Mouse (Mus musculus): Measurements from ENCODE around the gene Cflar. TPM values are rescaled to one million over a fixed set of nuclear protein-coding genes. Genes with fewer than 3 reads are reported as not detected.
A peak's percentile ranks its signal among the peaks of the same experiment; 100 is the strongest.

The Cflar gene
- polyA plus RNA-seq, 1 experiment from 2014 or later: 16.4 TPM

DNA sequence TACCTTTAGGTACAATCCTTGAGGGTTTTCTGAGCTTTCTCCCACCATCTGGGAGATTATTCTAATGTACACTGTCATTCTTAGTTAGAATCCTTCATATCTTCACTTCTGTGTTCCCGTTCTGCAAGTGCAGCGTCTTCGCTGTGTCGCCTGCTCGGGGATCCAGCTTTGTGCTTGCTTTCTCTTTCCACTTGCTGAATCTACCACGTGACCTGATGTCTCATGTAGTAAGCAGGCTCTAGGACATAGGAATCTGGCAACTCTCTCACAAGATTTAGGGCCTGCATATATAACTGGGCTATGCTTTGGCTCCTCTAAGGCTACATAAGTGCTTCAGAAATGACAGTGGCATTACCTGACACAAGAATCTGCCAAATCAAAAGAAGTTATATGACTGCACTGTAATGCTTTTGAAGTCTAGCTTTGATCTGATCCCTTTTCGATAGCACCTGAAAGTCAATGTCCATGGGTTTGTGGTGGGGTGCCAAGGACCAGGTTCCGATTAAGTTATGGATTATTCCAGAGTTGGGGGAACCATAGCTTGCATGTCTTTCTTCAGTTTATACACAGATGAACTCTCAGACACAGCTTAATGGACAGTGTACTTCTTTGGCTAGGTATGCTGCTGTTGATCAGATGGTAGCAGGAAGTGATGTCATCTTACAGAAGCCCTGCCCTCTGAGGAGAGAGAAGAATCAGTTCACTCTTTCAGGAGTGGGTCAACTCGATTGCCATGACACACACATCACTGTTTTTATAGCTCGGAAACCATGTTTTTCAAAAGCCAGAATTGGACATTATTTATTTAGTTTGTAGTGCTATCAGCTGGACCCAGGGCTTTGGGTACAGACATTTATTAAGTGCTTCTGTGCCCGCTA lies 23.0 kb downstream of the Cflar start:
- Histone ChIP-seq H3K36me3 (ENCODE audit: control insufficient read depth, insufficient read depth, low read length) (no peaks in the 10 kb centered on the region), H3K27ac (replicated peaks; ENCODE audit: low read depth, low read length) (no peak overlapping the region), H3K4me1 (ENCODE audit: control insufficient read depth, insufficient read depth, low read length) (no peaks in the 10 kb centered on the region), H3K4me2 (ENCODE audit: low read length) (no peak overlapping the region), H3K4me3 (replicated peaks; ENCODE audit: low read depth, low read length) (no peak overlapping the region), H3K9ac (replicated peaks; ENCODE audit: low read length) (no peak overlapping the region), H3K9me3 (ENCODE audit: control insufficient read depth, low read length) (no peaks in the 10 kb centered on the region), H3K27me3 (ENCODE audit: control insufficient read depth, insufficient read depth, low read length) (no peaks in the 10 kb centered on the region)
- DNase-seq: no peak
- 92% methylated on average over 11 of the region's 11 CpGs for WGBS
- ATAC-seq (ENCODE audit: low FRiP score, low TSS enrichment): no peak

DNA sequence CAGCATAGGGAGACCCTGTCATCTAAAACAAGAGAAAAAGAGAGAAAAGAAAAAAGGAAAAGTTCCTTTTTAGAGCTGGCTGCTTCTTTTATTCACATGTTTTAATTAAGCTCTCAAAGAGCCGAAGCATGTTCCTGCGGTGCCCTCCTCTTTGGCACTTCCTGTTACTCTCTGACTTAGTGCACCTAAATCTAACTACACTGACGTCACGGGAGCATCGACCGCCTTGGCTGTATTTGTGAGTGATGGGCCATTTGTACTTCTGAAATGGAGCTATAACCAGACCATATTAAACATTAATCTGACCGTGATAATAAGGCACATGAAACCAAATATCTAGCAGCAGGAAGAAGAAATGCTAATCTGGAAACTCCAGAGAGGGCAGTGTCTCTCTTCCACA lies 24.7 kb downstream of the Cflar start:
- H3K27me3 ChIP-seq (ENCODE audit: control insufficient read depth, insufficient read depth, low read length): no peaks in the 10 kb centered on the region
- H3K36me3 ChIP-seq (ENCODE audit: control insufficient read depth, insufficient read depth, low read length): 0 out of 2 replicates have a peak, but pooled peaks cover 2% of the 10 kb centered on the region
- H3K4me3 ChIP-seq (replicated peaks; ENCODE audit: low read depth, low read length): no peak overlapping the region
- H3K27ac ChIP-seq (replicated peaks; ENCODE audit: low read depth, low read length): no peak overlapping the region
- ATAC-seq (ENCODE audit: low FRiP score, low TSS enrichment) (no peak), DNase-seq (no peak)
- WGBS: 91% methylated on average over 7 of the region's 7 CpGs
- no peaks in the 10 kb centered on the region for H3K9me3 ChIP-seq (ENCODE audit: control insufficient read depth, low read length)
- no peak overlapping the region for H3K4me2 ChIP-seq (ENCODE audit: low read length)
- H3K9ac ChIP-seq (replicated peaks; ENCODE audit: low read length): no peak overlapping the region
- H3K4me1 ChIP-seq (ENCODE audit: control insufficient read depth, insufficient read depth, low read length): no peaks in the 10 kb centered on the region

DNA sequence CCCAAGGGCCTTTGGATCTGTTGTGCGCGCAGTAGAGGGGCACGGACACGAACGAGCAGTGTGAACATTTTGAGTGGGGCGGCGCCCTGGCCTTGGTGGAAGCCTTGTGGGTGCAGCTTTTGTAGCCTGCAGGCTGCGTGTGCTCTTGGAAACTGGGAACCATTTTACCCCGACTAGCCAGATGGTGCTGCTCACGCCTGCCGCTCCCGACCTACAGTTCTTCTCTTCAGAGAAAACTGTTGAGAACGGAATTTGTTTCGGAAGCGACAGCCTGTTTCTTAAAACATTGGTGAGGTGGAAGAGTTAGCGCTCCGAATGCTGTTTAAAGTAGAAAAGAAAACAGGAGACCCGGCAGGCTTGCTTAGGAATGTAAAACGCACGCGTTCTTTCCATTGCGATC lies 25.7 kb downstream of the Cflar start:
- Histone ChIP-seq H3K36me3 (ENCODE audit: control insufficient read depth, insufficient read depth, low read length) (0 out of 2 replicates have a peak, but pooled peaks cover 2% of the 10 kb centered on the region), H3K9ac (replicated peaks; ENCODE audit: low read length) (no peak overlapping the region), H3K4me2 (ENCODE audit: low read length) (no peak overlapping the region), H3K27ac (replicated peaks; ENCODE audit: low read depth, low read length) (no peak overlapping the region), H3K27me3 (ENCODE audit: control insufficient read depth, insufficient read depth, low read length) (no peaks in the 10 kb centered on the region), H3K9me3 (ENCODE audit: control insufficient read depth, low read length) (no peaks in the 10 kb centered on the region), H3K4me1 (ENCODE audit: control insufficient read depth, insufficient read depth, low read length) (no peaks in the 10 kb centered on the region), H3K4me3 (replicated peaks; ENCODE audit: low read depth, low read length) (no peak overlapping the region)
- no peak for DNase-seq
- ATAC-seq (ENCODE audit: low FRiP score, low TSS enrichment): no peak
- 95% methylated on average over 22 of the region's 22 CpGs for WGBS

DNA sequence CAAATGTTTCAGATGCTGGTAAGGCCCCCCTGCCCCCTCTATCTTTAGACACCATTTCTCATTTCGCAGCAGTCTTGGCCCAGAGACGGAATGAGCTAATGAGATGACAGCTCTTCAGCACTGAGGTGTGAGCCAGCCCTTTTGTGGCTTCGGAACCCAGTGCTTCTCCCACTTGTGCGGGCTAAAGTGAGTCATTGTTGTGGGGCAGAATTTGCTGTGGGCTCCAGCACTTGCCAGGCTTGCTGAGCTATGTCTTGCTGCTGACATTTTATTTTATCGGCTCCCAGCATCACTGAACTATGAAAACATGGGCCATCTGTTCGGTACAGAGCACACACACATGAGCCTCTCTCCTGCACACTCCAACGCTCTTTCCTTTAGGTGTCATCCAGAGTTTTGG lies 28.2 kb downstream of the Cflar start:
- DNase-seq (no peak), ATAC-seq (ENCODE audit: low FRiP score, low TSS enrichment) (no peak)
- H3K27ac ChIP-seq (replicated peaks; ENCODE audit: low read depth, low read length): no peak overlapping the region
- no peaks in the 10 kb centered on the region for H3K4me1 ChIP-seq (ENCODE audit: control insufficient read depth, insufficient read depth, low read length)
- no peaks in the 10 kb centered on the region for H3K27me3 ChIP-seq (ENCODE audit: control insufficient read depth, insufficient read depth, low read length)
- H3K4me2 ChIP-seq (ENCODE audit: low read length): no peak overlapping the region
- no peak overlapping the region for H3K9ac ChIP-seq (replicated peaks; ENCODE audit: low read length)
- WGBS: 96% methylated on average over 7 of the region's 7 CpGs
- H3K4me3 ChIP-seq (replicated peaks; ENCODE audit: low read depth, low read length): no peak overlapping the region
- H3K36me3 ChIP-seq (ENCODE audit: control insufficient read depth, insufficient read depth, low read length): peaks cover 9% of the 10 kb centered on the region; the same call in 1 of the 2 replicates
- H3K9me3 ChIP-seq (ENCODE audit: control insufficient read depth, low read length): no peaks in the 10 kb centered on the region

DNA sequence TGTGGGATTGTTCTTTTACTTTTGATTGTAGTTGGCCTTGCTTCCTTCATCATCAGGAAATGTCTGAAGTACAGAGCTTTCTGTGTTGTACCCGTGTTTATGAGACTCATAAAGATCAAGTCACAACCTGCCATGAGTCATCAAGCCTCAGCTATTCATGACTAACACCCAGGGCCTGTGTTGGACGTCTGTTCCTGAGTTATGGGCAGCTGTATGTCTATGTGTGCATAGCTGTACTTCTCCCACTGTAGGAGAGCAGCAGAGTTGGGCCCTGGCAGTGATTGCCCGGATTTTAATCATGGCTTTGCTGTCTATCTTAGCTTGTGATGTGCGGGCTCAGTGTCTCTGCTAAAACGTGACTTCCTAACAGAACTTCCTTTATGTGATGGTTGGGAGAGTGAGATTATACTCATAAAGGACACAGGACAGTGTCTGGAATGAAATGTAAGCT lies 31.3 kb downstream of the Cflar start:
- ATAC-seq (ENCODE audit: low FRiP score, low TSS enrichment) (no peak), DNase-seq (no peak)
- peaks cover 9% of the 10 kb centered on the region; the same call in 1 of the 2 replicates for H3K36me3 ChIP-seq (ENCODE audit: control insufficient read depth, insufficient read depth, low read length)
- H3K9me3 ChIP-seq (ENCODE audit: control insufficient read depth, low read length): no peaks in the 10 kb centered on the region
- H3K27me3 ChIP-seq (ENCODE audit: control insufficient read depth, insufficient read depth, low read length): no peaks in the 10 kb centered on the region
- no peak overlapping the region for H3K4me3 ChIP-seq (replicated peaks; ENCODE audit: low read depth, low read length)
- H3K4me2 ChIP-seq (ENCODE audit: low read length): no peak overlapping the region
- 87% methylated on average over 5 of the region's 5 CpGs for WGBS
- H3K27ac ChIP-seq (replicated peaks; ENCODE audit: low read depth, low read length): no peak overlapping the region
- H3K4me1 ChIP-seq (ENCODE audit: control insufficient read depth, insufficient read depth, low read length): no peaks in the 10 kb centered on the region
- no peak overlapping the region for H3K9ac ChIP-seq (replicated peaks; ENCODE audit: low read length)

DNA sequence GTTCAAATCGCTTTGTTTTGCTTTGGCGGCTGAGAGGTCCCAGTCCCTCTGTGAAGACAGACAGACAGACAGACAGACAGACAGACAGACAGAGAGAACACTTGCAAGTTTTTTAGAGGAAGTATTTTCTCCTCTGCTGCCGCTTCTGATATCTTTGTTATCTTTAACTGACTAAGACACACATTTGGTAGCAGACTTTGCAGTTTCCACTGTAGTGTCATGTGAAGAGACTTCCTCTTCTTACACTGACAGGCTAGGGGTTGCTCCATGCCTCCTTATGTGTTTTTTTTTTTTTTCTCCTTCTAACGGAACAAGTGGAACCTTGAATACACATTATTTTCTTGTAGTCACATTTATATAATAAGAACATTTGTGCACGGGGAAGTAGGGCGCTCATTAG lies 31.9 kb downstream of the Cflar start:
- ATAC-seq (ENCODE audit: low FRiP score, low TSS enrichment): no peak
- H3K9me3 ChIP-seq (ENCODE audit: control insufficient read depth, low read length): no peaks in the 10 kb centered on the region
- 94% methylated on average over 6 of the region's 6 CpGs for WGBS
- no peak overlapping the region for H3K4me3 ChIP-seq (replicated peaks; ENCODE audit: low read depth, low read length)
- no peaks in the 10 kb centered on the region for H3K4me1 ChIP-seq (ENCODE audit: control insufficient read depth, insufficient read depth, low read length)
- H3K27ac ChIP-seq (replicated peaks; ENCODE audit: low read depth, low read length): no peak overlapping the region
- peaks cover 9% of the 10 kb centered on the region; the same call in 1 of the 2 replicates for H3K36me3 ChIP-seq (ENCODE audit: control insufficient read depth, insufficient read depth, low read length)
- H3K27me3 ChIP-seq (ENCODE audit: control insufficient read depth, insufficient read depth, low read length): no peaks in the 10 kb centered on the region
- no peak for DNase-seq
- H3K4me2 ChIP-seq (ENCODE audit: low read length): no peak overlapping the region
- no peak overlapping the region for H3K9ac ChIP-seq (replicated peaks; ENCODE audit: low read length)

DNA sequence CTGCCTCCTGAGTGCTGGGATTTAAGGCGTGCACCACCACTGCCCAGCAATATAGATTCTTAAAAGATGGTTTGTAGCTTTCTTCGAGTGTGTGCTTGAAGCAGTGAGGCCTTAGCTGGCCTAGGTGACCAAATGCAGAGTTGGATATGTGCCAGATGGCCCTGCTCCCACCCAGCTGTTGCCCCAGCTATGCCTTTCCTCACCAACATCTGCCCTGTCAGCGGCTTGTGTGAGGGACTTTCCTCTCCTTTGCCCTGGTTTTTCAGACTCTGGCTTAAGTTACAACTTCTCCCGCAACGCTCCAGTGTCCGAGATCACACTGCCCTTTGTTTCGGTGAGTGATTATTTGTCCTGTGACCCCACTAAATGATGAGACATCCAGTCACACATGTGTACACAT lies 33.3 kb downstream of the Cflar start:
- Histone ChIP-seq H3K4me3 (replicated peaks; ENCODE audit: low read depth, low read length) (no peak overlapping the region), H3K27ac (replicated peaks; ENCODE audit: low read depth, low read length) (no peak overlapping the region), H3K9me3 (ENCODE audit: control insufficient read depth, low read length) (no peaks in the 10 kb centered on the region), H3K4me1 (ENCODE audit: control insufficient read depth, insufficient read depth, low read length) (no peaks in the 10 kb centered on the region), H3K27me3 (ENCODE audit: control insufficient read depth, insufficient read depth, low read length) (no peaks in the 10 kb centered on the region), H3K4me2 (ENCODE audit: low read length) (no peak overlapping the region), H3K9ac (replicated peaks; ENCODE audit: low read length) (no peak overlapping the region), H3K36me3 (ENCODE audit: control insufficient read depth, insufficient read depth, low read length) (peaks cover 9% of the 10 kb centered on the region; the same call in 1 of the 2 replicates)
- ATAC-seq (ENCODE audit: low FRiP score, low TSS enrichment) (no peak), DNase-seq (no peak)
- 95% methylated on average over 7 of the region's 7 CpGs for WGBS

DNA sequence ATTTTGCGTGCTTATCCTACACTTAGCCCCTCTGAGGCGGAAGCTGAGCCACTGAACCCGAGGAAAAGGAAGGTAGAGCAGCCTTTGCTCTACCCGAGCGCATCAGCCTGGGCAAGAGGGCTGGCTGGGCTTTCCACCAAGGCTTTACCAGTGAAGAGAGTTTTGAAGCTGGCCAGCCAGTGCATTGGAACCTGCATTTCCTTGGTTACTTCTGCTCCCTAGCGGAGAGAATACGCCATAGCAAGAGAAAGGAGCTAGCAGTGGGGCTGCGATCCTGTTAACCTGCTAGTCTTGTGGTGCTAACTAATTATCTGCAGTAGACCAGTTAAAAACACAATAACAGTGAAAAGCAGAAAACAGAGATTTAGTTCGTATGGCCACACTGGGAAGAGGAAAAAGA lies 35.6 kb downstream of the Cflar start:
- no peak overlapping the region for H3K27ac ChIP-seq (replicated peaks; ENCODE audit: low read depth, low read length)
- no peaks in the 10 kb centered on the region for H3K4me1 ChIP-seq (ENCODE audit: control insufficient read depth, insufficient read depth, low read length)
- H3K27me3 ChIP-seq (ENCODE audit: control insufficient read depth, insufficient read depth, low read length): no peaks in the 10 kb centered on the region
- H3K9ac ChIP-seq (replicated peaks; ENCODE audit: low read length): no peak overlapping the region
- H3K9me3 ChIP-seq (ENCODE audit: control insufficient read depth, low read length): no peaks in the 10 kb centered on the region
- ATAC-seq (ENCODE audit: low FRiP score, low TSS enrichment) (no peak), DNase-seq (peak; percentile 70)
- 69% methylated on average over 9 of the region's 9 CpGs for WGBS
- no peak overlapping the region for H3K4me2 ChIP-seq (ENCODE audit: low read length)
- H3K36me3 ChIP-seq (ENCODE audit: control insufficient read depth, insufficient read depth, low read length): peaks cover 7% of the 10 kb centered on the region; the same call in 1 of the 2 replicates
- H3K4me3 ChIP-seq (replicated peaks; ENCODE audit: low read depth, low read length): no peak overlapping the region

DNA sequence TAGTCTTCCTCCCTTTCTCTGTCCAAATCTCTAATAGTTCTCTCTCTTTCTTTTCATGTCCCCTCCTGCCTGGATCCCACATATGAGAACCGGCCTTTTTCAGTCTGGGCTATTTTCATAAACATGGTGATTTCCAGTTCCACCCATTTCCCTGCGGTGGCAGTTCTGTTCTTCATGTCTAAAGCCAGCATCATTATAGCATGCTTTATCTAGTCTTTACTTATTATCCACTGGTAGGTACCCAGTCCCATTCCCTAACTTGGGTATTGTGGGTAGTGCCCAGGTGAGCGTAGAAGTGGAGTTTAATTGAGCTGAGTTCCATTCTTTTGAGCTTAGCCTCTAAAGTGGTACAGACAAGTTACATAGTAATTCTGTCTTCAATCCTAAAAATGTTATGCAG lies 48.1 kb downstream of the Cflar start:
- whole genome bisulfite sequencing: 95% methylated on average over 3 of the region's 3 CpGs
- Histone ChIP-seq H3K4me2 (ENCODE audit: low read length) (no peak overlapping the region), H3K36me3 (ENCODE audit: control insufficient read depth, insufficient read depth, low read length) (no peaks in the 10 kb centered on the region), H3K27me3 (ENCODE audit: control insufficient read depth, insufficient read depth, low read length) (no peaks in the 10 kb centered on the region), H3K9ac (replicated peaks; ENCODE audit: low read length) (no peak overlapping the region), H3K4me3 (replicated peaks; ENCODE audit: low read depth, low read length) (no peak overlapping the region), H3K9me3 (ENCODE audit: control insufficient read depth, low read length) (no peaks in the 10 kb centered on the region), H3K4me1 (ENCODE audit: control insufficient read depth, insufficient read depth, low read length) (no peaks in the 10 kb centered on the region), H3K27ac (replicated peaks; ENCODE audit: low read depth, low read length) (no peak overlapping the region)
- DNase-seq: no peak
- ATAC-seq (ENCODE audit: low FRiP score, low TSS enrichment): no peak

Data from midbrain, embryonic 14.5 days (tissue).